Mouse (Mus musculus) megakaryocyte, adult 5-6 weeks (primary cell): ENCODE results near the gene Slc15a4. TPM values are rescaled to one million over a fixed set of nuclear protein-coding genes. Genes with fewer than 3 reads are reported as not detected.

Experiments
- ATAC-seq: 2 replicates; pipeline ENCODE4 v1.8.0; 2016; ENCODE audit warnings: mild to moderate bottlenecking, inconsistent platforms; ENCODE audit not compliant: poor library complexity, severe bottlenecking
- total RNA-seq, 2 experiments: library from RNA; stranded (forward) in 1 of 2; stranded (reverse) in 1 of 2; fragments of 153-499, 151-499 nt in 1 of 2; fragments of 221-1000, 200-1000 nt in 1 of 2; gene quantifications; 2 replicates each; pipeline versions ENCODE4 v1.2.3 to v1.2.4; 2015 to 2017

The Slc15a4 gene
- total RNA-seq, 2 experiments from 2014 or later, result 39.6 to 292 TPM

- ATAC-seq, result peak; percentile 70
These were observed 8.1 kb downstream of the Slc15a4 start for GRCm38 (mm10) chr5:127624427-127625213.

- ATAC-seq, result peak; percentile 66
These were observed 11.6 kb downstream of the Slc15a4 start for GRCm38 (mm10) chr5:127621108-127621507.

- ATAC-seq, result no peak
These were observed 12.3 kb downstream of the Slc15a4 start for GRCm38 (mm10) chr5:127620371-127620770.

- ATAC-seq, result no peak
These were observed 13.9 kb downstream of the Slc15a4 start for GRCm38 (mm10) chr5:127618834-127619233.

- peak; percentile 82 for ATAC-seq
These were observed 15.6 kb downstream of the Slc15a4 start for GRCm38 (mm10) chr5:127616884-127617635.

- no peak for ATAC-seq
These were observed 16.5 kb downstream of the Slc15a4 start for GRCm38 (mm10) chr5:127616151-127616550.

- ATAC-seq, result peak; percentile 27
These were observed 17.2 kb downstream of the Slc15a4 start for GRCm38 (mm10) chr5:127615459-127615858.

- ATAC-seq, result no peak
These were observed 20.3 kb downstream of the Slc15a4 start for GRCm38 (mm10) chr5:127612397-127612796.

- ATAC-seq, result no peak
These were observed 20.8 kb downstream of the Slc15a4 start for GRCm38 (mm10) chr5:127611881-127612280.

- peak; percentile 67 for ATAC-seq
These were observed 21.7 kb downstream of the Slc15a4 start for GRCm38 (mm10) chr5:127610787-127611509.

GRCm38 (mm10) chr5:127609191-127609714 lies 23.4 kb downstream of the Slc15a4 start:
- no peak for ATAC-seq

- peak; percentile 28 for ATAC-seq
These were observed 25.2 kb downstream of the Slc15a4 start for GRCm38 (mm10) chr5:127607507-127607906.

- no peak for ATAC-seq
These were observed 29.7 kb downstream of the Slc15a4 start for GRCm38 (mm10) chr5:127602996-127603395.

GRCm38 (mm10) chr5:127596862-127597261 lies 35.8 kb downstream of the Slc15a4 start:
- no peak for ATAC-seq

- no peak for ATAC-seq
These were observed 37.0 kb downstream of the Slc15a4 start for GRCm38 (mm10) chr5:127595676-127596075.

- ATAC-seq, result peak; percentile 33
These were observed 39.8 kb downstream of the Slc15a4 start for GRCm38 (mm10) chr5:127592854-127593253.

GRCm38 (mm10) chr5:127592406-127592805 lies 40.3 kb downstream of the Slc15a4 start:
- ATAC-seq, result no peak

GRCm38 (mm10) chr5:127587854-127588253 lies 44.8 kb downstream of the Slc15a4 start:
- ATAC-seq, result peak; percentile 17; the same call in 1 of the 2 replicates

GRCm38 (mm10) chr5:127583658-127584057 lies 49.0 kb downstream of the Slc15a4 start:
- ATAC-seq, result peak; percentile 74

- no peak for ATAC-seq
These were observed 55.3 kb downstream of the Slc15a4 start for GRCm38 (mm10) chr5:127577419-127577818.

- ATAC-seq, result no peak
These were observed 65.4 kb downstream of the Slc15a4 start for GRCm38 (mm10) chr5:127567165-127567741.
